Mouse (Mus musculus): ENCODE measurements around the gene Sox12.
"Not testable (repeated sequence)": the region's sequence is repeated elsewhere in the genome, so short reads cannot be mapped to it uniquely, and the experiment has no call there.

Sox12 gene

DNA sequence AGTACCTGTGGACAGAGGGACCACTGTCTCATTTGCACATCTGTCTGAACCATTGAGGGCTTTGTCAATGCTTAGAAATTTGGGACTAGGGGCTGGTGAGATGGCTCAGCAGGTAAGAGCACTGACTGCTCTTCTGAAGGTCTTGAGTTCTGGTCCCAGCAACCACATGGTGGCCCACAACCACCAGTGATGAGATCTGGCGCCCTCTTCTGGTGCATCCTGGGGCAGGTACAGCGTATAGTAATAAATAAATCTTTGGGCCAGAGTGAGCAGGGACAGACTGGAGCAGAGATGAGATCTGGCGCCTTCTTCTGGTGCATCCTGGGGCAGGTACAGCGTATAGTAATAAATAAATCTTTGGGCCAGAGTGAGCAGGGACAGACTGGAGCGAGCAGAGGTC is 38.9 kb downstream of the Sox12 start:
- DNase-seq (ENCODE audit: low read depth, low spot score): not testable (repeated sequence)

DNA sequence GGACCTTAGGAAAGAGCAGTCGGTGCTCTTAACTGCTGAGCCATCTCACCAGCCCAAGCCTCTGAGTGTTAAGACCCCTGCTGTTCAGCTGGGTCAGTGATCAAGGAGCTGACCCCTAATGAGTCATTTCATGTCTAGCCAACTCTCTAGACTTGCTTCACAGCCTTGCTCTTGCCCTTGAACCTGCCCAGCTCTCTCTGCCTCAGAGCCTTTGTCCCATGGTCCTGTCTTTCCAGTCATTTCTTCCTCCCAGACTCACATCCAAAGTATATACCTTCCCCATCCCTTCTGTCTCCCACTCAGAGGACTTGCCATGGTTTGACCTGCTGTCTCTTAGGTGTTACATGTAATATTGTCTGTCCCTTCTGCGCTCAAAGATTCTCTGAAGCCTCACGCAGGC is 40.6 kb downstream of the Sox12 start:
- DNase-seq (ENCODE audit: low read depth, low spot score): no peak

DNA sequence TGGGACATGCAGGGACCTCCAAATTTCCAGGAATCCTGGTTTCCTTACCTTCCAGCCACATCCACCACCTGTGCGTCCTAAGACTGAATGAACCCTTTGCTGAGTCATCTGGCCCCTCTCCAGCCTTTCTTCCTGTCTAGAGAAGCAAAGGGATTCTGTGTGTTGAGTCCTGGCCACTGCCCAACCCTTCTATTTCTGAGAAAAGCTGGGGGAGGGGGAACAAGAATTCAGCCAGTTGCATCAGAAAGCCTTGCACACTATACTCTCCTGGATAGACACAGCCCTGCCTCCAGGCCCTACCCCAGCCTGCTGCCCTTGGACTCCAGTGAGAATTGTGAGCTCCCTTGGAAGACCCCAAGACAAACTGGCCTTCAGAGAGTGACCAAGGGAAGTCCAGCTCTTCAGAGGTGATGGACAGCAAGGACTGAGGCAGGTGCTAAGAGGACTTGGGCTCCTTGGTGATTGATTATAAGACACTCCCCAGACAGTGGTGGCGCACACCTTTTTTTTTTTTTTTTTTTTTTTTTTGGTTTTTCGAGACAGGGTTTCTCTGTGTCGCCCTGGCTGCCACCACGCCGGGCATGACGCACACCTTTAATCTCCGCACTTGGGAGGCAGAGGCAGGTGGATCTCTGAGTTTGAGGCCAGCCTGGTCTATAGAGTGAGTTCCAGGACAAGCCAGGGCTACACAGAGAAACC is 47.9 kb downstream of the Sox12 start:
- no peak for DNase-seq (ENCODE audit: low read depth, low spot score)

DNA sequence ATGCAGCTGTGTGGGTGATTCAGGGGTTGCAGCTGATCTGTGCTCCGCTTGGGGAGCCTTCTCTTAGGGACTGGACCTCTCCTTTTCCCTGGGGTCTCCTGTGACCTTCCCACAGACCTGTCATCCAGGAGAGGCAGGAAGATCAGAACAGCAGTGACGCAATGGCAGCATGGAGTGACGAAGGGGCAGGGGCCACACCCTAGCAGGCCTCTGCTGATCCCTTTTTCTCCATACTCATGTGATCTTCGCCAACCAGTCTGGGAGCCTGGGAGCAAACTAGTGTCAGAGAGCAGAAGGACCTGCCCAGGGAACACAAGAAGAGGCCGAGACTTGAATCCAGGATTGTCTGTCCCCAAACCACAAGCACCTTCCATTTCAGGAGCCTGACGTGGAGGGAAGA is 48.7 kb downstream of the Sox12 start:
- DNase-seq (ENCODE audit: low read depth, low spot score): no peak

DNA sequence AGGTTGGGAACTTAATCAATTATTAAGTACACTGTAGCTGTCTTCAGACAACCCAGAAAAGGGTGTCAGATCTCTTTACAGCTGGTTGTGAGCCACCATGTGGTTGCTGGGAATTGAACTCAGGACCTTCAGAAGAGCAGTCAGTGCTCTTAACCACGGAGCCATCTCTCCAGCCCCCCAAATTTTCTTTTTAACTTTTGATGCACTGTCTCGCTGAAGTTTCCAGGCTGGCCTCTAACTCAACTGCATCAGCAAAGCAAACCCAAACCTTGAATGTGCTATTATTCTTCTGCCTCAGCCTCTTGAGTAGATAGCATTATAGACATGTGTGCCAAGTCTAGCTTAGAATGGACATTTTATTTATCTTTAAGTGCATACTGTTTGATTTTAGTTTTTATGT is 50.1 kb downstream of the Sox12 start:
- DNase-seq (ENCODE audit: low read depth, low spot score): no peak

DNA sequence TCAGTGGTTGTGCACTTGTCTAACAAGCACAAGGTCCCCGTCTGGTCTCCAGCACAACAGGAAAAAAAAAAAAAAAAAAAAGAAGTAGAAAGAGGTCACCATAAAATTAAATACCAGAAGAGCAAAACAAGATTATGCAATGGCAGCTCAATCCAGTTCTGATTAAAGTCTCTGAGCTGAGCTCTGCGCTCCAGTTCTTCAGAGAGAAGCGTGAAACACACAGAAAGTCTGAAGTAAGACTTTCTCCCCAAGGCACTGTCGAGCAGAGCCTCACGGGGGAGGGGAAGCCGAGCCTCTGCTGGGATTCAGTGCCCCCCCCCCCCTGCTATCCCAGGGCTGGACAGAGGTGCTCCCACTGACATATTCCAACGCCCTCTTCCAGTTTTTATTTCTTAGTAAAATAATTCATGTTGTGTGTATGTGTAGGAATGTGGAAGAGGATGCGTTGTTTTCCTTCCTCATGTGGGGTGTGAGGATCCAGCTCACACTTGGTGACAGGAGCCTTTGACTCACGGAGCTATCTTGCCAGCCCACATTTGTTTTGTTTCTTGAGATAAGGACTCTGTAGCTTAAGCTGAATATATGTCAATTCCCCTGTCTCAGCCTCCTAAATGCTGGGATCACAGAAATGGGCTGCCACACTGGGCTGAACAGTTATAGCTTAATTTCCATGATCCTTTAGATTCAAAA is 50.9 kb downstream of the Sox12 start:
- DNase-seq (ENCODE audit: low read depth, low spot score): no peak

DNA sequence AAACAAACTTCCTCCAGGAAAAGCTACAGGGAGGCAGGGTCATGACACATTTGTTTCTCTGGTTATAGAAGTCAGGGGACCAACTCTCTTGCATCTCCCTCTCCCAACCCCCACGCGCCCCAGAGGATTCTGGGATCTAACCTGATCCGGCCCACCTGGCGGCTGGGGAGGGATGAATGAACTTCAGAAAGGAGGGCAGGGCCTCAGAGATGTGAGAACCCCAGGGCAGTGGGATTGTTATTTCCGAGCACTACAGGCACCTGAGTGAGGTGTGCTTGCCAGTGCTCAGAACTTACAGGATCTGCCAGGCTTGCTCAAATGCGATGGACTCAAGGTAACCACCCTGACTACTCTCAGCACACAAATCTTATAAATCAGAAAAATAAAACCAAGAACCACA is 52.5 kb downstream of the Sox12 start:
- no peak for DNase-seq (ENCODE audit: low read depth, low spot score)

DNA sequence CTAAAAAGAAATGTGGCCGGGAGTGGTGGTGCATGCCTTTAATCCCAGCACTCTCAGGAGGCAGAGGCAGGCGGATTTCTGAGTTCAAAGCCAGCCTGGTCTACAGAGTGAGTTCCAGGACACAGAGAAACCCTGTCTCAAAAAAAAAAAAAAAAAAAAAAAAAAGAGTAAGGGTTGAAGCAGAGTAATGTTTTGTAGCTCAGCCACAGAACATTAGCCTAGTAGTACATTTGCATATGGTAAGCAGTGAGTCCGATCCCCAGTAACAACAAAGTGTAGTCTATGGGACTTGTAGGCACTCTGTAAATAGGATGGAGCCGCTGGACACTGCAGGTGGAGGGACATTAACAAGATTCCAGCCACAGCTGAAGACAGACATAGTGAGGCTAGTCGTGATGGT is 53.0 kb downstream of the Sox12 start:
- no peak for DNase-seq (ENCODE audit: low read depth, low spot score)

DNA sequence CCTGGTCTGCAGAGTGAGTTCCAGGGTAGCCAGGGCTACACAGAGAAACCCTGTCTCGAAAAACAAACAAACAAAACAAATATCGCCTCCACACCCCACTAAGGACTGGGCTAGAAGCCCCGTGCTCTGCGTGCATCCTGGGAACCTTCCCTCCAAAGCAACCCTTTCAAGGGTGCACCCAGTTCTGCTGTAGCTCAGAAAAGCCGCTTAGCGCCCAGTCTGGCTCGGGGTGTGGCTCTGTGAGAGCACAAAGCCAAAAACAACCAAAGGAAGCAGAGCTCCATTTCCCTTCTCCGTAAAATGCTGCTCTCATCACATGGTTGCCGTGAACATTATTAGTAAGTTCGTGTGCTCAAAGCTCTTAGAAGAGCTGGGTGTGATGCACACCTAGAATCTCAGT is 53.5 kb downstream of the Sox12 start:
- DNase-seq (ENCODE audit: low read depth, low spot score): no peak
